Mouse (Mus musculus): Measurements from ENCODE around the gene Cgrrf1. TPM values are rescaled to one million over a fixed set of nuclear protein-coding genes. Genes with fewer than 3 reads are reported as not detected.

Cgrrf1 gene
- polyA plus RNA-seq, 1 experiment from 2014 or later: 35.3 TPM

GRCm38 (mm10) chr14:46821873-46822716 is 9.8 kb upstream of the Cgrrf1 start, which contains the start of gene Gmfb:
TSS of gene Gmfb (minus strand) at chr14:46822242.
- in situ Hi-C loops (cut with MboI; ENCODE audit: low pct_unique_long_range_greater_than_20kb): no loop called here
- ATAC-seq: peak; percentile 78
- POLR2A ChIA-PET: interaction anchor here (1.2 kb wide), 1 partner anchor 34 kb away, joined by 3 read pairs; the partner anchor contains the start of gene Cnih1

DNA sequence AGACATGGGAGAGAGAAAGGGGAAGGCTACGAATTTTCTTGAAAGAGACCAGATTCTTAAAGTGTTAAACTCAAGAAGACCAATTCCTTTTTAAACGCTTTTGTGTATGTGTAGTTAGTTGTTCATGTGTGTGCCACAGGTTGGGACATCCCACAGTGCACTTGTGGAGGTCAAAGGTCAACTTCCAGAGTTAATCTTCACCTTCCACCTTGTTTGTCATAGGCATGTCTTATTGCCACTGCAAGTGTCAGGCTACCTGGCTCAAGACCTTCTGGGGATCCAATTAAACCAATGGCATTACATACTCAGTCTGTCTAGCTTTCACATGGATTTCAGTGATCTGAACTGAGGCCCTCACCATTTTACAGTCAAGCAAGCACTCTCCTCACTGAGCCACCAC is 7.9 kb upstream of the Cgrrf1 start:
- H3K27me3 ChIP-seq: no peaks in the 10 kb centered on the region
- CTCF ChIA-PET: no interaction called here
- no peak for DNase-seq (ENCODE audit: low read depth, low spot score)
- in situ Hi-C loops (cut with MboI; ENCODE audit: low pct_unique_long_range_greater_than_20kb): no loop called here
- POLR2A ChIA-PET: no interaction called here
- no peak for TF ChIP-seq CTCF (IDR thresholded peaks at IDR 0.05)
- no peak for ATAC-seq

More at GRCm38 (mm10) chr14:46821873-46822716, 9.8 kb upstream of the Cgrrf1 start, which contains the start of gene Gmfb:
- CTCF ChIA-PET: no interaction called here
- DNase-seq (ENCODE audit: low read depth, low spot score): no peak
- H3K27me3 ChIP-seq: no peaks in the 10 kb centered on the region
- TF ChIP-seq CTCF (IDR thresholded peaks at IDR 0.05): peak; percentile 22

- ChIA-PET POLR2A (no interaction called here), CTCF (no interaction called here)
- no peak for DNase-seq (ENCODE audit: low read depth, low spot score)
- in situ Hi-C loops (cut with MboI; ENCODE audit: low pct_unique_long_range_greater_than_20kb): no loop called here
- no peak for ATAC-seq
- H3K27me3 ChIP-seq: no peaks in the 10 kb centered on the region
- TF ChIP-seq CTCF (IDR thresholded peaks at IDR 0.05): no peak
Observed at GRCm38 (mm10) chr14:46827430-46827829, 4.5 kb upstream of the Cgrrf1 start.

DNA sequence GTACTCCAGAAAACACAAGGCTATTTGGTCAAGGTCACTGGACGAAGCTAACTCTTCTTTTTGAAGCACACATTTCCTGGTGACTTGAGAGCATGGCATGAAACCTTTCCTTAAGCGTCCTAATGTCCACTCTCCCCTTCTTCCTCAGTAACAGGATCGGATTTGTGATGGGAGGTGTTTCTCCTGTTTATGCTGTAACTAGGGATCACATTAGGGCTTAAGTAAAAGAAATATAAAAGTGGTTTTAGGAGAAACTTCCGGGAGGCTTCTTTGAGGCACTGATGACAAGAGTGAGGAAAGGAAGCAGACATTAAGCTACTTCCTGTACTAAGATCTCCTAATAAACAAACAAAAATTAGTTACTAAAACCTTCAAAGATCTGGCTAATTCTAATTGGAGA is 630 bp upstream of the Cgrrf1 start:
- TF ChIP-seq CTCF (IDR thresholded peaks at IDR 0.05): no peak
- DNase-seq (ENCODE audit: low read depth, low spot score) (no peak), ATAC-seq (no peak)
- in situ Hi-C loops (cut with MboI; ENCODE audit: low pct_unique_long_range_greater_than_20kb): no loop called here
- POLR2A ChIA-PET: no interaction called here
- CTCF ChIA-PET: interaction anchor here (1.0 to 1.5 kb wide), 4 partner anchors 10 to 47 kb away, joined by 3 to 6 read pairs (median 4); no protein-coding TSS in a partner anchor
- no peaks in the 10 kb centered on the region for H3K27me3 ChIP-seq

DNA sequence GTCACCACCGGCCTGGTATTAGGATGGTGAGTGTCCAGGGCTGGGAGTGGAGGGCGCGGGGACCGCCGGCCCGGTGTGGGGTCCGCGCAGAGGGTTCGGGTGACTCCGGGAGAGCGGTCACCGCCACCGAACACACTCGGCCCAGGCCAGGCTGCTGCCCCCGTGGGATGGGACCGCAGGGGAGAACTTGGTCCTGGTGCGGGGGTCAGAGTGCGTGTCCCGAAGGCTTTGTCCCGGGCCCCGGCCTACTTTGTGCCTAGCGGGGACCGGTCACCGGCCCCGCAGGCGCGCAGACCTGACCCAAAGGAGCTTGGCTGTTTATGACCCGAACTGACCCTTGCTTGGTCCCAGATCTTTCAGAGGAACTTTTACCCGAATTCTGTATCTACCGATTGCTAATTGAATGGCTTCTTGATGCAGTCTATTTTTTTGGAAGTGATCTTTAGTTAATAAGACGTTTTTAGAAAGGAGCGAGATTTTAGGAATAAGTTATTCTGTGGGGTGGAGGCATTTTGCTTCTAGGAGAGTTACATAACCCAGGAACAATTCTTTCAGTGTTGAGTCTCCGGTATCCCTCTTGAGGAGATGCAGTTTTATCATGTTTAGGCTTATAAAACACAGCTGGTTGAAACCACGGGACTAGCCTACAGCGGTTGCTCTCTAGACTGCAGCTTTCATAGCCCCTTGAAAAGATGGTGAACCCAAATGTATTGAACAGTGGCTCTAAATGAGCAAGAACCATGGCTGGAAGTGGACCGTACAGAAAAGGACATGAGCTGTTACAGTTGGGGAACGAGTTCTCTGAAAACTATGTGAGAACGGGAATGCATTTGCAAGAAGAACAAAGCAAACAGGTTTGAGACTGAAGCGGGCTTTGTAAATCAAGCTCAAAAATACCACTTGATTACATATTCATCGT is 688 bp downstream of the Cgrrf1 start:
- peak; percentile 36 for ATAC-seq
- no peaks in the 10 kb centered on the region for H3K27me3 ChIP-seq
- in situ Hi-C loops (cut with MboI; ENCODE audit: low pct_unique_long_range_greater_than_20kb): no loop called here
- DNase-seq (ENCODE audit: low read depth, low spot score): no peak
- TF ChIP-seq CTCF (IDR thresholded peaks at IDR 0.05): no peak
- ChIA-PET POLR2A (interaction anchor here (1.0 to 1.3 kb wide), 2 partner anchors 13 to 14 kb away, joined by 3 read pairs; no protein-coding TSS in a partner anchor), CTCF (interaction anchor here (0.8 to 1.5 kb wide), 7 partner anchors 14 to 255 kb away, joined by 3 to 6 read pairs (median 3); no protein-coding TSS in a partner anchor)

GRCm38 (mm10) chr14:46839326-46839725 is 7.4 kb downstream of the Cgrrf1 start:
- DNase-seq (ENCODE audit: low read depth, low spot score) (no peak), ATAC-seq (no peak)
- in situ Hi-C loops (cut with MboI; ENCODE audit: low pct_unique_long_range_greater_than_20kb): no loop called here
- ChIA-PET POLR2A (no interaction called here), CTCF (no interaction called here)
- no peak for TF ChIP-seq CTCF (IDR thresholded peaks at IDR 0.05)
- H3K27me3 ChIP-seq: no peaks in the 10 kb centered on the region

GRCm38 (mm10) chr14:46845706-46846105 is 13.8 kb downstream of the Cgrrf1 start:
- H3K27me3 ChIP-seq: no peaks in the 10 kb centered on the region
- POLR2A ChIA-PET: interaction anchor here (1.0 kb wide), 1 partner anchor 13 kb away, joined by 3 read pairs; no protein-coding TSS in a partner anchor
- DNase-seq (ENCODE audit: low read depth, low spot score) (no peak), ATAC-seq (no peak)
- in situ Hi-C loops (cut with MboI; ENCODE audit: low pct_unique_long_range_greater_than_20kb): no loop called here
- CTCF ChIA-PET: no interaction called here
- no peak for TF ChIP-seq CTCF (IDR thresholded peaks at IDR 0.05)

DNA sequence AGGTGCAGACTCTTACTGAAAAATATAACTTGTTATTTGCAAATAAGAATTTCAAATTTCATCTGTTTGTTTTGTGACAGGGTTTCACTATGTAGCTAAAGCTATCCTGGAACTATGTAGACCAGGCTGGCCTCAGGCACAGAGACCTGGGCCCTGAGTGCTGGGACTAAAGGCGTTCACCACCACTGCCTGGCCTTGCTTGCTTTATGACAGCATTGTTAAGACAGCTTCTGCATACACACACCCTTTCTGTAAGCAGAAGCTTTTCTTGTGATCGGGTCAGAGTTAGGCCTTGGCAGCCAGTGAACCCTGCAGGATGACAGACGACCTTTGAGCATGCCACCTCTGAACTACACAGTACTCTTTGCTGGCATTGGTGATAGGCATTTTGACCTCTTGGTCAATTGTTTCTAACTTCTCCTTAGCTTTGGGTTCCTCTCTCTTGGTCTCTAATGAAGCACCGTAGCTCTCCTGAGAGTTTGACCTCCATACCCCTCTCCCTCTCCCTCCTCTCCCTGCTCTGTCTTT is 16.2 kb downstream of the Cgrrf1 start:
- ATAC-seq (no peak), DNase-seq (ENCODE audit: low read depth, low spot score) (no peak)
- H3K27me3 ChIP-seq: no peaks in the 10 kb centered on the region
- ChIA-PET POLR2A (no interaction called here), CTCF (interaction anchor here (0.8 kb wide), 1 partner anchor 22 kb away, joined by 3 read pairs; no protein-coding TSS in a partner anchor)
- in situ Hi-C loops (cut with MboI; ENCODE audit: low pct_unique_long_range_greater_than_20kb): no loop called here
- no peak for TF ChIP-seq CTCF (IDR thresholded peaks at IDR 0.05)

- in situ Hi-C loops (cut with MboI; ENCODE audit: low pct_unique_long_range_greater_than_20kb): no loop called here
- TF ChIP-seq CTCF (IDR thresholded peaks at IDR 0.05): no peak
- no peak for DNase-seq (ENCODE audit: low read depth, low spot score)
- POLR2A ChIA-PET: no interaction called here
- no peak for ATAC-seq
- CTCF ChIA-PET: no interaction called here
- H3K27me3 ChIP-seq: no peaks in the 10 kb centered on the region
Observed at GRCm38 (mm10) chr14:46848736-46849135, 16.8 kb downstream of the Cgrrf1 start.

- in situ Hi-C loops (cut with MboI; ENCODE audit: low pct_unique_long_range_greater_than_20kb): no loop called here
- no peak for TF ChIP-seq CTCF (IDR thresholded peaks at IDR 0.05)
- H3K27me3 ChIP-seq: no peaks in the 10 kb centered on the region
- CTCF ChIA-PET: interaction anchor here (1.0 kb wide), 1 partner anchor 17 kb away, joined by 3 read pairs; the partner anchor contains the start of gene Cgrrf1
- DNase-seq (ENCODE audit: low read depth, low spot score) (no peak), ATAC-seq (no peak)
- POLR2A ChIA-PET: no interaction called here
Observed at GRCm38 (mm10) chr14:46849769-46850168, 17.8 kb downstream of the Cgrrf1 start.
